Mouse (Mus musculus) macrophage (primary cell): ENCODE results near the gene Celf2. TPM values are rescaled to one million over a fixed set of nuclear protein-coding genes. Genes with fewer than 3 reads are reported as not detected.
"Not testable (repeated sequence)": the region's sequence is repeated elsewhere in the genome, so short reads cannot be mapped to it uniquely, and the experiment has no call there.

ENCODE experiments used
- H3K27ac ChIP-seq: fragments of 350-480 bp; formaldehyde crosslinking; 2 replicates; pipeline ENCODE4 v1.9.0; 2021
- H3K36me3 ChIP-seq: fragments of 350-480 bp; formaldehyde crosslinking; 2 replicates; pipeline ENCODE4 v1.9.0; 2021; ENCODE audit errors: inconsistent target
- H3K4me3 ChIP-seq: fragments of 350-480 bp; formaldehyde crosslinking; 2 replicates; pipeline ENCODE4 v1.9.0; 2021; ENCODE audit errors: inconsistent target
- H3K79me2 ChIP-seq: fragments of 350-480 bp; formaldehyde crosslinking; 2 replicates; pipeline ENCODE4 v1.9.0; 2021; ENCODE audit errors: inconsistent target
- WGBS: methylation state at CpG from one replicate; pipeline ENCODE4 v1.1.7; 2026; ENCODE audit warnings: inconsistent platforms; ENCODE audit not compliant: missing documents; 5-methylcytosine and 5-hydroxymethylcytosine counted together
- polyA plus RNA-seq: library from polyadenylated mRNA; stranded (reverse); fragments of 250-400 nt; gene quantifications from 3 replicates; pipeline ENCODE4 v1.2.4, GENCODE M21; 2018; ENCODE audit warnings: inconsistent platforms

Celf2 gene
- polyA plus RNA-seq, 1 experiment from 2014 or later = 142 TPM

- Histone ChIP-seq H3K36me3 (no peaks in the 10 kb centered on the region), H3K4me3 (no peak overlapping the region), H3K27ac (no peak overlapping the region), H3K79me2 (no peaks in the 10 kb centered on the region)
- 37% methylated on average over 4 of the region's 4 CpGs for WGBS
These were observed 242.2 kb downstream of the Celf2 start for GRCm38 (mm10) chr2:7267166-7267565.

GRCm38 (mm10) chr2:7262668-7263067 is 246.7 kb downstream of the Celf2 start:
- not testable (repeated sequence) for H3K4me3 ChIP-seq, H3K79me2 ChIP-seq, H3K27ac ChIP-seq, H3K36me3 ChIP-seq

DNA sequence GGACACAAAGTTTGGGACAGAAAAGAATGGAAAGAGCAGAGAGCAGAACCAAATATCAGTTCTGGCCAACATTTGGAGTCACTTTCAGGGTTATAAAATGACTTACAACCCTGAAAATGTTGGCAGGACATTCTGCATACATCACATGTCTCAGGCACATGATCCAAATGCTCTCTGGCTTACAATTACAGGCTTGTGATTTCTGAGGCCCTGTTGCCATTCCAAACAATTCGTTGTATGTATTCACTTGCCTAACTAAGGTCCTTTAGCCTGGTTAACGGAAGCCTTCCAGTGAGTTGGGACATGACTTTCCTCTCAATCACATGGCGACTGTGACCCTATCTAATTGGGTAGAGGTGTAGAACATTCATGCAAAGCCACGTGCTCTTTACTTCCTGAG is 249.2 kb downstream of the Celf2 start:
- WGBS = 89% methylated on average over 4 of the region's 4 CpGs
- no peaks in the 10 kb centered on the region for H3K79me2 ChIP-seq
- no peak overlapping the region for H3K27ac ChIP-seq
- H3K4me3 ChIP-seq = no peak overlapping the region
- no peaks in the 10 kb centered on the region for H3K36me3 ChIP-seq

DNA sequence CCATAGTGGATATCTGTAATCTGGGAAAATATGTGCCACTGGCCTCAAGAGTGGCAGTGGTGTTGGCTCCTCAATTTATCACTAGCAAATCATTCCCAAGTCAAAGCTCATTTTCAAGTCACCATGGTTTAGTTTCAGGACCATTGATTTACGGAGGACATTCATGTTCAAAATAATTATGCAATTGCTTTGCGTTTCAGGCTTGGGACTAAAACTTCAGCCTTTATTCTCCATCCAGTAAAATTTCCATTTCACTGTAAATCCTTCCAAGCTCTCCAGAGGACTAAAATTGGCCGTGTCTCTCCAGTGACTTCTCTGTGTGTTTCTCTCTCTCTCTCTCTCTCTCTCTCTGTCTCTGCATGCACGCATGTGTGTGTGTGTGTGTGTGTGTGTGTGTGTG is 249.7 kb downstream of the Celf2 start:
- no peaks in the 10 kb centered on the region for H3K36me3 ChIP-seq
- no peak overlapping the region for H3K4me3 ChIP-seq
- H3K27ac ChIP-seq = no peak overlapping the region
- no peaks in the 10 kb centered on the region for H3K79me2 ChIP-seq
- WGBS = 93% methylated on average over 3 of the region's 4 CpGs

GRCm38 (mm10) chr2:7256023-7256422 is 253.3 kb downstream of the Celf2 start:
- WGBS = 100% methylated on average over 1 of the region's 1 CpGs
- Histone ChIP-seq H3K79me2 (no peaks in the 10 kb centered on the region), H3K27ac (no peak overlapping the region), H3K4me3 (no peak overlapping the region), H3K36me3 (no peaks in the 10 kb centered on the region)

GRCm38 (mm10) chr2:7255386-7255785 is 254.0 kb downstream of the Celf2 start:
- H3K79me2 ChIP-seq = no peaks in the 10 kb centered on the region
- 89% methylated on average over 3 of the region's 3 CpGs for WGBS

DNA sequence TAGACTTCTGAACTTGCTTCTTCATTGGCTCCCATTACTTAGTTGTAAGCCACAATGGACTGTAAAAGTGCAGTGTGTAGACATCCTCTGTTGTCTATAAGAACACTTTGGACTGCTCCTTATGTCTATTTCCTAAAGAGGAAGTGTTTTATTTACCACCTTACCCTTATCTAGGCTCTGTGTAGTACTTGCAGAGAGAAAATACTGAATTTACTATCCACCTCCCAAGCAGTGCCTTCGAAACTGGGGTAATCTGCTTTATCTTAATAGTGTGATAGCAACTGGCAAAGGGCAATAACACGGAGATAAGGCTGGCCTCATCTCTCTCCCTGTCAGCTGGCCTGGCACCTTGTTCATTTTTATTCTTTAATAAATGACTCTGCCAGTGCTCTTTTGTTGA is 259.0 kb downstream of the Celf2 start:
- Histone ChIP-seq H3K4me3 (no peak overlapping the region), H3K36me3 (no peaks in the 10 kb centered on the region), H3K27ac (no peak overlapping the region), H3K79me2 (no peaks in the 10 kb centered on the region)
- 77% methylated on average over 2 of the region's 2 CpGs for WGBS

More at GRCm38 (mm10) chr2:7255386-7255785, 254.0 kb downstream of the Celf2 start:
- H3K27ac ChIP-seq = no peak overlapping the region
- no peaks in the 10 kb centered on the region for H3K36me3 ChIP-seq
- H3K4me3 ChIP-seq = no peak overlapping the region

DNA sequence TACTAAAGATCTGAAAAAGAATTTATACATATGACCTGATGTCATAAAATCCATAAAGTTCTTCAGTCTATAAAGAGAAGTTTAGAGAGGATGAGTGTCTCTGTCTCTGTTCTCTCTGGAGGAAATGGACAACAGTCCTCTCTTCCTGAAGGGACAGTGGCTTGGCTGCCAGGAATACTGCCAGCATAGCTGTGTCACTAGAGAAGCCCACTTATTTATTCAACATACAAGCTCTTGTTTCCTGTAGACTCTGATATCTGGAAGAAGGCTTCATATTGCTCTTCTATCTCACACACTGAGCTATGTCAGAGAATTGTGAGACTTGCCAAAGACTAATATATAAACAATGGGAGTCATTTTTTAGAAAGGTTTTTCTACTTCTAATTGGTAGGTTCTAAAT is 260.4 kb downstream of the Celf2 start:
- H3K27ac ChIP-seq = no peak overlapping the region
- no peaks in the 10 kb centered on the region for H3K79me2 ChIP-seq
- no peak overlapping the region for H3K4me3 ChIP-seq

GRCm38 (mm10) chr2:7245958-7246774 is 263.2 kb downstream of the Celf2 start:
- H3K79me2 ChIP-seq = no peaks in the 10 kb centered on the region
- WGBS = 92% methylated on average over 4 of the region's 4 CpGs
- no peak overlapping the region for H3K27ac ChIP-seq
- H3K36me3 ChIP-seq = no peaks in the 10 kb centered on the region
- no peak overlapping the region for H3K4me3 ChIP-seq

More for the DNA sequence above, 260.4 kb downstream of the Celf2 start:
- H3K36me3 ChIP-seq = no peaks in the 10 kb centered on the region

GRCm38 (mm10) chr2:7242139-7242538 is 267.2 kb downstream of the Celf2 start:
- Histone ChIP-seq H3K4me3 (no peak overlapping the region), H3K36me3 (no peaks in the 10 kb centered on the region), H3K79me2 (no peaks in the 10 kb centered on the region), H3K27ac (no peak overlapping the region)
- 67% methylated on average over 1 of the region's 1 CpGs for WGBS

DNA sequence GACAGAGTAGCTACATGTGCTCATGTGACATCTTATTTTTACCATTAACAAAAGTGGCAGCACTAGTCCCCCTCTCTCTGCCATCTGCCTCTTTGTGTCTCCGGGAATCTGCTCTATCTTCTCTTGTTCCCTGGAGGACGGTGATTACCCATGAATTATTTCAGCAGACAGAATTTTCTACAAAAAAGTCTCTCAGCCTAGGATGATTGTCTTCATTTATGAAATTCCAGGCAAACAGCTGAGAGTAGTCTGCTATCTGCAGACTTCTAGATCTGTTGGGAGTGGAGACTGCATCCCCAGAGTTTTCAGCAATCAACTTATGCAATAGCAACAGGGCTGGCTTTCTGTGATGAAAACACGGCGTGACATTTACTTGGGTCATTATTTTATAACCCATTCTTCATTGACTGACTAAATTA is 267.8 kb downstream of the Celf2 start:
- Histone ChIP-seq H3K36me3 (no peaks in the 10 kb centered on the region), H3K27ac (no peak overlapping the region)
- WGBS = 98% methylated on average over 4 of the region's 4 CpGs

DNA sequence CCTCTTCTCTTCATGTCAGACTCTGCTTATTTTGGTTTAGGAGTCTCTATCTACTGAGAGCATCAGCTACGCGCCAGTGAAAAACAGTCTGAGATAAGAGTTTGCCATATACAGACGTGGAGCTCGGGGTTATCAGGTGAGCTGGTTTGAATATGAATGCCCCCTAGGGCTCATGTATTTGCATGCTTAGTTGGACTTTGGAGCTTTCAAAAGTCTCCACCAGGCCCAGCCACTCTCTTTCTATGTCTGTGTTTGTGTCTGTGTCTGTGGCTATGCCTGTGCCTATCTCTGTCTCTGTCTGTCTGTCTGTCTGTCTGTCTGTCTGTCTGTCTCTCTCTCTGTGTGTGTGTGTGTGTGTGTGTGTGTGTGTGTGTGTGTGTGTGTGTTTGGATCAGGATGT is 272.1 kb downstream of the Celf2 start:
- no peaks in the 10 kb centered on the region for H3K36me3 ChIP-seq
- WGBS = 98% methylated on average over 4 of the region's 4 CpGs

More for the DNA sequence above, 267.8 kb downstream of the Celf2 start:
- no peak overlapping the region for H3K4me3 ChIP-seq
- H3K79me2 ChIP-seq = no peaks in the 10 kb centered on the region

GRCm38 (mm10) chr2:7236452-7236851 is 272.9 kb downstream of the Celf2 start:
- Histone ChIP-seq H3K79me2 (no peaks in the 10 kb centered on the region), H3K27ac (no peak overlapping the region), H3K4me3 (no peak overlapping the region), H3K36me3 (no peaks in the 10 kb centered on the region)
- 81% methylated on average over 3 of the region's 3 CpGs for WGBS

More for the DNA sequence above, 272.1 kb downstream of the Celf2 start:
- Histone ChIP-seq H3K27ac (no peak overlapping the region), H3K79me2 (no peaks in the 10 kb centered on the region), H3K4me3 (no peak overlapping the region)

GRCm38 (mm10) chr2:7235059-7235741 is 274.2 kb downstream of the Celf2 start:
- Histone ChIP-seq H3K27ac (no peak overlapping the region), H3K4me3 (no peak overlapping the region), H3K79me2 (no peaks in the 10 kb centered on the region), H3K36me3 (no peaks in the 10 kb centered on the region)
- WGBS = 91% methylated on average over 4 of the region's 4 CpGs

DNA sequence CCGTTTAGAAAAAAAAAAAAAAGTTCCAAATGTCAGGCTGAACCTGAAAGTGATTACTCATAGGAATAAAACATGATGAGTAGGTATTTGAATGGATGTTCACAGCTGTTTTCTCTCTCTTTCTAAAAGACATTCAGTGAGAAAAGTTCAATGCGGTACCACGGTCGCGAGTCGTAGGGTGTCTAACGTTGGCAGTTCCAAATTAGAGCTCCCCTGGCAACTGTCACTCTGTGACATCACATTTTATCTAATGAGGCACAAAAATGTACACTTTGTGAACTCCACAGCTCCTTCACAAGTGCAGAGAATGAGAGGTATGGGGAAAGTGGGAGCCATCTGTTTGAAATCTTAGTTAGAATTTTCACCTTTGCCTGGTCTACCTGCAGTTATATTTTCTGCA is 274.8 kb downstream of the Celf2 start:
- WGBS = 92% methylated on average over 7 of the region's 7 CpGs
- Histone ChIP-seq H3K4me3 (no peak overlapping the region), H3K27ac (no peak overlapping the region), H3K36me3 (no peaks in the 10 kb centered on the region), H3K79me2 (no peaks in the 10 kb centered on the region)
